Mouse (Mus musculus) thymus, postnatal 4 days (tissue): Measurements from ENCODE around the gene Gstt4.
"Not testable (repeated sequence)": the region's sequence is repeated elsewhere in the genome, so short reads cannot be mapped to it uniquely, and the experiment has no call there.

Source experiments
- DNase-seq: peaks from one replicate; pipeline ENCODE4 v3.0.0; 2021

The Gstt4 gene

GRCm38 (mm10) chr10:75788277-75788676 lies 34.1 kb downstream of the Gstt4 start:
- no peak for DNase-seq

GRCm38 (mm10) chr10:75785442-75785841 lies 36.9 kb downstream of the Gstt4 start:
- no peak for DNase-seq

- DNase-seq, result peak; percentile 46
Measured at GRCm38 (mm10) chr10:75780769-75781578, 41.4 kb downstream of the Gstt4 start, which contains the start of the genes Gm20441 and Gstt3. TSS of gene Gm20441 (minus strand) at chr10:75780954. TSS of gene Gstt3 (minus strand) at chr10:75781414.

GRCm38 (mm10) chr10:75779206-75780174 lies 42.9 kb downstream of the Gstt4 start:
- peak; percentile 26 for DNase-seq

GRCm38 (mm10) chr10:75777885-75778284 lies 44.5 kb downstream of the Gstt4 start:
- no peak for DNase-seq

GRCm38 (mm10) chr10:75776562-75776961 lies 45.8 kb downstream of the Gstt4 start:
- DNase-seq, result no peak

GRCm38 (mm10) chr10:75774587-75774986 lies 47.8 kb downstream of the Gstt4 start:
- no peak for DNase-seq

GRCm38 (mm10) chr10:75774102-75774501 lies 48.2 kb downstream of the Gstt4 start:
- no peak for DNase-seq

- DNase-seq, result peak; percentile 91
Measured at GRCm38 (mm10) chr10:75772795-75773664, 49.3 kb downstream of the Gstt4 start, which contains the start of gene Ddt. TSS of gene Ddt (minus strand) at chr10:75773414.

- DNase-seq, result not testable (repeated sequence)
Measured at GRCm38 (mm10) chr10:75767756-75768155, 54.6 kb downstream of the Gstt4 start.

- DNase-seq, result no peak
Measured at GRCm38 (mm10) chr10:75766856-75767255, 55.5 kb downstream of the Gstt4 start.
